Mouse (Mus musculus) brown adipose tissue, adult 24 weeks (tissue): Measurements from ENCODE around the gene Sirpa. TPM values are rescaled to one million over a fixed set of nuclear protein-coding genes. Genes with fewer than 3 reads are reported as not detected.

ENCODE experiments used
- H3K27ac ChIP-seq: fragments of 200-500 bp; replicated peaks from 2 replicates; pipeline ENCODE4 v1.5.1; 2012; ENCODE audit warnings: low read depth, mild to moderate bottlenecking, low read length
- H3K4me1 ChIP-seq: fragments of 200-500 bp; 2 replicates; pipeline ENCODE4 v1.6.1; 2012; ENCODE audit warnings: low read length, mixed read lengths; ENCODE audit not compliant: control insufficient read depth, insufficient read depth, insufficient read length
- H3K4me3 ChIP-seq: fragments of 200-500 bp; 2 replicates; pipeline ENCODE4 v1.5.1; 2012; ENCODE audit warnings: low read depth, mild to moderate bottlenecking, low read length, moderate library complexity; ENCODE audit not compliant: insufficient read depth
- polyA plus RNA-seq: library from polyadenylated mRNA; stranded (reverse); fragments of >200 nt; gene quantifications from 2 replicates; pipeline ENCODE4 v1.2.4, GENCODE M21; 2012; ENCODE audit not compliant: missing spikeins, insufficient read depth, insufficient read length

Gene Sirpa
- polyA plus RNA-seq, 1 experiment: 11.9 TPM

DNA sequence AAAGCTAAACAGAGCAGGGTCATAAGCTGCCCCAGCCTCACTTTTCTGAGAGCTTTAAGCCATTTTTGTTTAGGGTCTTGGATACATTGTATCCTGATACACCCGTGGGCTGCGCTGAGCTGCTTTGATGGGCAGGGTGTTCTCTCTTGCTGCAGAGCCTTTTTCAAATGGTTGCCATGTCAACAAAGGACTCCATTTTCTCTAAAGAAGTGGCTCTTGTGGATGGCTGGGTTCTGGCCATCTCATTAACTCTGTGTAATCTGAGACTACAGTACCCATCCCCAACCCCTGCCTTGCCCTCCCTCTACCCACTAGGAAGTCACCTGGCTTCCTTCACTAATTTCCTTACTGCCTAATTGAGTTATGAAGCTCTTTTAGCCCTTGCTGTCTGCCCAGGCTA lies 85.0 kb downstream of the Sirpa start:
- Histone ChIP-seq H3K27ac (no peak overlapping the region), H3K4me3 (no peak overlapping the region), H3K4me1 (no peaks in the 10 kb centered on the region)

DNA sequence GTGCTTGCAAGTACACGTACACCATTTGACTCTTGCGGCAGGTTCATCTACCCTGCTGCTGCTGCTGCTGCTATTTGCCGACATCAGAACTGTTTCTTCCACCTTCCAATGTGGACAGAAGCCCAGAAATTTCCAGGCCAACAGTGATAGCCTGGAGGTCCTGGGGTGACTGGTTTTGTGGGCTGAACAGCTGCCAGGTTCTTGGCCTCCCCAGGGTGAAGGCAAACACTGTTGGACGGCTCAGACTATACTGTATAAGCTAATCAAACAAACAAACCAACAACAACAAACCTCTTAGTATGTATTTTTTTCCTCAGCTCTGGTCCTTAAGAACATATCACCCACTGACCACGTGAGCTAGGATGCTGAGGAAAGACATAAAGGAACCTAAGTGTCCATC lies 86.4 kb downstream of the Sirpa start:
- Histone ChIP-seq H3K4me3 (no peak overlapping the region), H3K4me1 (no peaks in the 10 kb centered on the region)

DNA sequence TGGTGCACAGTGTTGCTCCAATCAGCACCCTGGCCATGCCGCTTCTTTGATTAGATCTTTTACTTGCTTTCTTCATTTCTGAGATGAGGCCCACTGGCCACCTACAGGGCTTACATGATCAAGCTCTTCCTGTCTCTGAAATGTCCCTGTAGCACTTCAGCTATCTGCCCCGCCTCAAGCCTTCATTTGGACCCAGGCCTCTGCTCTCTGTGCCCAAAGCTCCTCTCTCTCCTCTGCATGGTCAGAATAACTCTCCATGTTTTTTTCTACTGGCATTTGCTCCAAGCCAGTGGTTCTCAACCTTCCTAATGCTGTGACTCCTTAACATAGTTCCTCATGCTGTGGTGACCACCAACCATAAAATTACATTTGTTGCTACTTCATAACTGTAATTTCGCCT lies 87.6 kb downstream of the Sirpa start:
- no peak overlapping the region for H3K27ac ChIP-seq
- no peaks in the 10 kb centered on the region for H3K4me1 ChIP-seq
- H3K4me3 ChIP-seq: no peak overlapping the region

More for the DNA sequence above, 86.4 kb downstream of the Sirpa start:
- H3K27ac ChIP-seq: no peak overlapping the region

Other genes starting within 250 kb of the Sirpa start
- 1.7 and 9.4 TPM in 2 replicates for gene Il1b, start 221.7 kb upstream of the Sirpa start, polyA plus RNA-seq
- not detected in 2 replicates for gene F830045P16Rik, start 56.2 kb upstream of the Sirpa start, polyA plus RNA-seq
- gene Pdyn, start 107.0 kb downstream of the Sirpa start, polyA plus RNA-seq: not detected in 2 replicates
- gene Stk35, start 207.7 kb downstream of the Sirpa start, polyA plus RNA-seq: 6.6 and 6.9 TPM in 2 replicates